Mouse (Mus musculus): ENCODE results near the gene 4930544D05Rik.
"Not testable (repeated sequence)": the region's sequence is repeated elsewhere in the genome, so short reads cannot be mapped to it uniquely, and the experiment has no call there.

The 4930544D05Rik gene

GRCm38 (mm10) chr11:70615516-70616093 lies at the start of gene 4930544D05Rik:
Gene 4930544D05Rik (plus strand): TSS chr11:70615848.
- peak; percentile 11 for DNase-seq (ENCODE audit: low spot score)

GRCm38 (mm10) chr11:70566586-70566985 lies 49.1 kb upstream of the 4930544D05Rik start:
- no peak for DNase-seq (ENCODE audit: low spot score)

- DNase-seq (ENCODE audit: low spot score) = not testable (repeated sequence)
Measured at GRCm38 (mm10) chr11:70570614-70571013, 45.0 kb upstream of the 4930544D05Rik start.

GRCm38 (mm10) chr11:70571641-70572040 lies 44.0 kb upstream of the 4930544D05Rik start:
- no peak for DNase-seq (ENCODE audit: low spot score)

- no peak for DNase-seq (ENCODE audit: low spot score)
Measured at GRCm38 (mm10) chr11:70572348-70572902, 43.2 kb upstream of the 4930544D05Rik start.

GRCm38 (mm10) chr11:70573872-70574271 lies 41.8 kb upstream of the 4930544D05Rik start:
- no peak for DNase-seq (ENCODE audit: low spot score)

- DNase-seq (ENCODE audit: low spot score) = no peak
Measured at GRCm38 (mm10) chr11:70577201-70577600, 38.4 kb upstream of the 4930544D05Rik start.

- DNase-seq (ENCODE audit: low spot score) = no peak
Measured at GRCm38 (mm10) chr11:70578962-70579361, 36.7 kb upstream of the 4930544D05Rik start.

- DNase-seq (ENCODE audit: low spot score) = no peak
Measured at GRCm38 (mm10) chr11:70579710-70580357, 35.8 kb upstream of the 4930544D05Rik start.

- DNase-seq (ENCODE audit: low spot score) = no peak
Measured at GRCm38 (mm10) chr11:70580358-70580720, 35.3 kb upstream of the 4930544D05Rik start.

GRCm38 (mm10) chr11:70580921-70581320 lies 34.7 kb upstream of the 4930544D05Rik start:
- DNase-seq (ENCODE audit: low spot score) = no peak

- DNase-seq (ENCODE audit: low spot score) = no peak
Measured at GRCm38 (mm10) chr11:70582196-70582595, 33.5 kb upstream of the 4930544D05Rik start.

GRCm38 (mm10) chr11:70583022-70583714 lies 32.5 kb upstream of the 4930544D05Rik start:
- no peak for DNase-seq (ENCODE audit: low spot score)

GRCm38 (mm10) chr11:70583775-70584174 lies 31.9 kb upstream of the 4930544D05Rik start:
- no peak for DNase-seq (ENCODE audit: low spot score)

- DNase-seq (ENCODE audit: low spot score) = no peak
Measured at GRCm38 (mm10) chr11:70585457-70585856, 30.2 kb upstream of the 4930544D05Rik start.

- DNase-seq (ENCODE audit: low spot score) = no peak
Measured at GRCm38 (mm10) chr11:70586261-70586660, 29.4 kb upstream of the 4930544D05Rik start.

- DNase-seq (ENCODE audit: low spot score) = no peak
Measured at GRCm38 (mm10) chr11:70586954-70587353, 28.7 kb upstream of the 4930544D05Rik start.

GRCm38 (mm10) chr11:70591733-70592132 lies 23.9 kb upstream of the 4930544D05Rik start:
- DNase-seq (ENCODE audit: low spot score) = no peak

GRCm38 (mm10) chr11:70594253-70594989 lies 21.2 kb upstream of the 4930544D05Rik start:
- no peak for DNase-seq (ENCODE audit: low spot score)

GRCm38 (mm10) chr11:70595638-70596037 lies 20.0 kb upstream of the 4930544D05Rik start:
- no peak for DNase-seq (ENCODE audit: low spot score)

- DNase-seq (ENCODE audit: low spot score) = no peak
Measured at GRCm38 (mm10) chr11:70596094-70596493, 19.6 kb upstream of the 4930544D05Rik start.

GRCm38 (mm10) chr11:70597301-70597700 lies 18.3 kb upstream of the 4930544D05Rik start:
- DNase-seq (ENCODE audit: low spot score) = no peak

Data from embryo, embryonic 10 days (tissue).